Mouse (Mus musculus): ENCODE data around the gene Htr7. TPM values are rescaled to one million over a fixed set of nuclear protein-coding genes. Genes with fewer than 3 reads are reported as not detected.

The Htr7 gene
- polyA plus RNA-seq, 1 experiment from 2014 or later = not detected

DNA sequence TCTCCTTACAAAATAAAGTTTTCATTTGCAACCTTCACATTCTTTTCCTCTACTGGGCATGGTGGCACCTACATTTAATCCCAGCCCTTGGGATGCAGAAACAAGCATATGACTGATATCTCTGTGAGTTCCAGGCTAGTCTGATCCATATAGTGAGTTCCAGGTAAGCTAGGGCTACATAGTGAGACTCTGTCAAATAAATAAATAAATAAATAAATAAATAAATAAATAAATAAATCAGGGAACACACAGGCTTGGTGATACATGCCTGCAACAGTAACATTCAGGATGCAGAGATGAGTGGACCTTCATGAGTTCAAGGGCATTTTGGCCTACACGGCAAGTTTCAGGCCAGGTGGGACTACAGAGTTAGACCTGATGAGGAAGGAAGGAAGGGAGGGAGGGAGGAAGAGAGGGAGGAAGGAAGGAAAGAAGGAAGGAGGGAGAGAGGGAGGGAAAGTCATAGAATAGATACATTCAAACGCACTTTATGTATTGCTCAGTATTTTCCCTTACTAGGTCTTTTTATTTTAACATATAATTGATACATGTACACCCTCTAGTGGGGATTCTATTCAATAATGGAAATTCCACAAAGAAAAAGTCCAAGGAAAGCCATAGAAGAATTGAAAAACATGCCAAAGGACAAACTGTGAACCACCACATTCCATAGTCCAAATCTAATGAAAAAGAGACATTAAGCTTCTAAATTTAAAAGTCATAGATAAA lies 5.7 kb upstream of the Htr7 start:
- Histone ChIP-seq H3K4me3 (ENCODE audit: low read depth, low read length) (no peak overlapping the region), H3K4me2 (ENCODE audit: low read depth, low read length) (no peak overlapping the region), H3K36me3 (ENCODE audit: control insufficient read depth, insufficient read depth) (no peaks in the 10 kb centered on the region), H3K4me1 (ENCODE audit: control insufficient read depth, low read depth, low read length) (no peaks in the 10 kb centered on the region), H3K27me3 (ENCODE audit: control insufficient read depth, insufficient read depth, low read depth, low read length) (peaks cover 8% of the 10 kb centered on the region), H3K27ac (ENCODE audit: low read length) (no peak overlapping the region), H3K9me3 (replicated peaks; ENCODE audit: control insufficient read depth, low read length) (no peaks in the 10 kb centered on the region), H3K9ac (ENCODE audit: low read depth, low read length) (no peak overlapping the region)
- ATAC-seq (ENCODE audit: low read depth) = no peak
- 55% methylated on average over 2 of the region's 2 CpGs for WGBS (ENCODE audit: insufficient replicate concordance)

DNA sequence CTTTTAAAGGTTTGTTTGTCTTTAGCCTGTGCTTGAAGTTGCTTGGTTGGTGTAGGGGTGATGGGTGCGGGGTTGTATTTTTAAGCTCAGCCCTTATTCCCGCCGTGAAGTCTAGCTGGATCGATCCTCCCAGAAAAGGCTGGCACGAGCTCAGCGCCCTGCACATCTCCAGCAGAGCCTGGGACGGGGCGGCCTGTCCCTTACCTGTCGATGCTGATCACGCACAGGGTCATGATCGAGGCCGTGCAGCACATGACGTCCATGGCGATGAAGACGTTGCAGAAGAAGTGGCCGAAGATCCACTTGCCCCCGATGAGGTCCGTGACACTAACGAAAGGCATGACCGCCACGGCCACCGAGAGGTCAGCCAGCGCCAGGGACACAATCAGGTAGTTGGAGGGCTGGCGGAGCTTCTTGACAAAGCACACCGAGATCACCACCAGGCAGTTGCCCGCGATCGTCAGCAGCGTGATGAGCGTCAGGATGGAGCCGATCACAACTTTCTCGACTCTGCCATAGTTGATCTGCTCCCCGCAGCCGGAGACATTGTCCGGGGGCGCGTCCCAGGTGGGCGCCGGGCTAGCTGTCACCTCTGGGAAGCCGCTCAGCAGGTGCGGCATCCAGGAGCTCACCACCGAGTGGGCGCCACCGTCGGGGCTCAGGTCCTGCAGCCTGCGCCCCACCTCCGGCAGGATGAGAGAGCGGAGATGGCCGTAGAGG lies 645 bp downstream of the Htr7 start:
- H3K9ac ChIP-seq (ENCODE audit: low read depth, low read length) = no peak overlapping the region
- H3K4me1 ChIP-seq (ENCODE audit: control insufficient read depth, low read depth, low read length) = no peaks in the 10 kb centered on the region
- 7% methylated on average over 49 of the region's 49 CpGs for WGBS (ENCODE audit: insufficient replicate concordance)
- H3K36me3 ChIP-seq (ENCODE audit: control insufficient read depth, insufficient read depth) = no peaks in the 10 kb centered on the region
- ATAC-seq (ENCODE audit: low read depth) = no peak
- H3K27me3 ChIP-seq (ENCODE audit: control insufficient read depth, insufficient read depth, low read depth, low read length) = peaks cover 42% of the 10 kb centered on the region
- peak overlapping the region; percentile 65 for H3K4me2 ChIP-seq (ENCODE audit: low read depth, low read length)
- H3K27ac ChIP-seq (ENCODE audit: low read length) = no peak overlapping the region
- H3K4me3 ChIP-seq (ENCODE audit: low read depth, low read length) = peak overlapping the region; percentile 46
- no peaks in the 10 kb centered on the region for H3K9me3 ChIP-seq (replicated peaks; ENCODE audit: control insufficient read depth, low read length)

DNA sequence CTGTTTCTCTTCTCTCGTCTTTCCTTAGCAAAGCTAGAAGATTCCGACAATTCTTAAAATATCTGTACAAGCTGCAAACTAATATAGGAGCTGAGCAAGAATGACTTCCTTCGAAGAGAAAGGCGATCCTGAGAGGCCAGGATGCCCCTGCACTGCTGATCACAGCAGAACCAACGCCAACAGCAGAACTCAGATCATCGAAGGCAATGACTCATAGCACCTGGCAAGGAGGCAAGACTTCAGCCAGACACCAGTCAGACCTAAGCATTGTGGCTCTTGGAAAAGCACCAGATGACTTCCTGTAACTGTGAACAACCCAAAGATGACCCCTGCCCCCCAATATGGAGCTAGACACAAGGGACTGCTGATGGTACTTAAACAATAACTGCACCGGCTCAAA lies 11.3 kb downstream of the Htr7 start:
- Histone ChIP-seq H3K27me3 (ENCODE audit: control insufficient read depth, insufficient read depth, low read depth, low read length) (no peaks in the 10 kb centered on the region), H3K9me3 (replicated peaks; ENCODE audit: control insufficient read depth, low read length) (no peaks in the 10 kb centered on the region), H3K9ac (ENCODE audit: low read depth, low read length) (no peak overlapping the region), H3K36me3 (ENCODE audit: control insufficient read depth, insufficient read depth) (no peaks in the 10 kb centered on the region), H3K27ac (ENCODE audit: low read length) (no peak overlapping the region), H3K4me3 (ENCODE audit: low read depth, low read length) (no peak overlapping the region), H3K4me2 (ENCODE audit: low read depth, low read length) (no peak overlapping the region), H3K4me1 (ENCODE audit: control insufficient read depth, low read depth, low read length) (no peaks in the 10 kb centered on the region)
- 61% methylated on average over 7 of the region's 7 CpGs for WGBS (ENCODE audit: insufficient replicate concordance)
- no peak for ATAC-seq (ENCODE audit: low read depth)

DNA sequence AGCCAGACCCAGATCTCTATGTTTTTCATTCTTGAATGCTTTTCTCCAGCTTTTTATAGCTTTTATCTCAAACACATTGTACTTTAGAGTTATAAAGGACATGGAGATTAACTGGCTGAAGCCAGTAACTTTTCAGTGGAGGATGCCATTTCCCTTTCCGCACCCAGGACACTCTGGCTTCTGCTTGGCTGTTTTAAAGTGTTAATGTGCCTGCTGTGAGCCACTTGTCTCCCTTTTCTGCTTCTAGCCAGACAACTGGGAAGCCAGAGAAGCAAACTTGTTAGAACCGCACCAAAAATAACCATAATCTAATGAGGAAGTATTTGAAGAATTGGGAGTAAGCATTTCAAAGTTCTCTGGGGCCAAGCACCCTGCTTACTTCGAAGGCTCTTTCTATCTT lies 42.5 kb downstream of the Htr7 start:
- Histone ChIP-seq H3K27ac (ENCODE audit: low read length) (no peak overlapping the region), H3K4me2 (ENCODE audit: low read depth, low read length) (no peak overlapping the region), H3K4me3 (ENCODE audit: low read depth, low read length) (no peak overlapping the region), H3K27me3 (ENCODE audit: control insufficient read depth, insufficient read depth, low read depth, low read length) (no peaks in the 10 kb centered on the region), H3K9ac (ENCODE audit: low read depth, low read length) (no peak overlapping the region), H3K36me3 (ENCODE audit: control insufficient read depth, insufficient read depth) (no peaks in the 10 kb centered on the region), H3K4me1 (ENCODE audit: control insufficient read depth, low read depth, low read length) (no peaks in the 10 kb centered on the region), H3K9me3 (replicated peaks; ENCODE audit: control insufficient read depth, low read length) (no peaks in the 10 kb centered on the region)
- no peak for ATAC-seq (ENCODE audit: low read depth)
- WGBS (ENCODE audit: insufficient replicate concordance) = 30% methylated on average over 3 of the region's 3 CpGs

DNA sequence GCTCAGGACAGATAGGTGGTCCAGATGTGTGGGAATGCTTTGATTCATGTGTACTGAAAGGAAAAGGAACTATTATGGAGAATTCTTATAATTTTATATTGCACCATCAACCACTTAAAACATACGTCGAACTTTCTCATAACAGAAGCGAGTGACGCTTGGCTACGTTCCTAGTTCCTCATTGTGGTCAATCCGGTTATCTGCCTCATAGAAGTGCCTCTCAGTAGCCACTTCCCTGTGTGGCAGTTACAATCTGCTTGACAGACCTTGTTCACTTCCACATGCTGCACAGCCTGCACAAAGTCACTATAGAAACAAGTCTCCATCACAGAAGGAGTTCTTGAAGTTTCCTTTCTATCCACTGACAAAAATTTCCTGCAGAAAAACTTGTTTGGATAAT lies 51.0 kb downstream of the Htr7 start:
- no peaks in the 10 kb centered on the region for H3K4me1 ChIP-seq (ENCODE audit: control insufficient read depth, low read depth, low read length)
- H3K27ac ChIP-seq (ENCODE audit: low read length) = no peak overlapping the region
- H3K9me3 ChIP-seq (replicated peaks; ENCODE audit: control insufficient read depth, low read length) = no peaks in the 10 kb centered on the region
- no peak for ATAC-seq (ENCODE audit: low read depth)
- no peak overlapping the region for H3K9ac ChIP-seq (ENCODE audit: low read depth, low read length)
- no peaks in the 10 kb centered on the region for H3K27me3 ChIP-seq (ENCODE audit: control insufficient read depth, insufficient read depth, low read depth, low read length)
- no peak overlapping the region for H3K4me2 ChIP-seq (ENCODE audit: low read depth, low read length)
- 9% methylated on average over 6 of the region's 6 CpGs for WGBS (ENCODE audit: insufficient replicate concordance)
- no peaks in the 10 kb centered on the region for H3K36me3 ChIP-seq (ENCODE audit: control insufficient read depth, insufficient read depth)
- H3K4me3 ChIP-seq (ENCODE audit: low read depth, low read length) = no peak overlapping the region

DNA sequence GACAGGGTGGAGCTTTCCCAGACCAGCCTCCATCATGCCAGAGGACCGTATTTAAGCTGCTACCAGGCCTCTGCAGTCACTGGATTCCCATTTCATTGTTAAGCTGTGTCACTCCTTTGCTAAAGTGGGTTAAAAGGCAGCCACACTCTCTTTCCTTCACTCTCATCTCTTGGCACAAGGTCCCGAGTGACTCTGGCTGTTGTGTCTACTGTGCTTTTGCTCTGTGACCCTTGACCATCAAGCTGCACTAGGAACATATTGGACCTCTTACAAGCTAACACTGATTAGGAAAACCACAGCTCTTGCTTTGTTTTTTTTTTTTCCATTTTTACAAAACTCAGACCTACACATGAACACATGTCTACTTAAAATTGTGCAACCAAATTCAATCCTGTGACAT lies 52.3 kb downstream of the Htr7 start:
- Histone ChIP-seq H3K4me1 (ENCODE audit: control insufficient read depth, low read depth, low read length) (no peaks in the 10 kb centered on the region), H3K9me3 (replicated peaks; ENCODE audit: control insufficient read depth, low read length) (no peaks in the 10 kb centered on the region), H3K4me2 (ENCODE audit: low read depth, low read length) (no peak overlapping the region), H3K36me3 (ENCODE audit: control insufficient read depth, insufficient read depth) (no peaks in the 10 kb centered on the region), H3K27ac (ENCODE audit: low read length) (no peak overlapping the region), H3K27me3 (ENCODE audit: control insufficient read depth, insufficient read depth, low read depth, low read length) (no peaks in the 10 kb centered on the region), H3K4me3 (ENCODE audit: low read depth, low read length) (no peak overlapping the region), H3K9ac (ENCODE audit: low read depth, low read length) (no peak overlapping the region)
- no peak for ATAC-seq (ENCODE audit: low read depth)
- WGBS (ENCODE audit: insufficient replicate concordance) = 47% methylated on average over 2 of the region's 2 CpGs

DNA sequence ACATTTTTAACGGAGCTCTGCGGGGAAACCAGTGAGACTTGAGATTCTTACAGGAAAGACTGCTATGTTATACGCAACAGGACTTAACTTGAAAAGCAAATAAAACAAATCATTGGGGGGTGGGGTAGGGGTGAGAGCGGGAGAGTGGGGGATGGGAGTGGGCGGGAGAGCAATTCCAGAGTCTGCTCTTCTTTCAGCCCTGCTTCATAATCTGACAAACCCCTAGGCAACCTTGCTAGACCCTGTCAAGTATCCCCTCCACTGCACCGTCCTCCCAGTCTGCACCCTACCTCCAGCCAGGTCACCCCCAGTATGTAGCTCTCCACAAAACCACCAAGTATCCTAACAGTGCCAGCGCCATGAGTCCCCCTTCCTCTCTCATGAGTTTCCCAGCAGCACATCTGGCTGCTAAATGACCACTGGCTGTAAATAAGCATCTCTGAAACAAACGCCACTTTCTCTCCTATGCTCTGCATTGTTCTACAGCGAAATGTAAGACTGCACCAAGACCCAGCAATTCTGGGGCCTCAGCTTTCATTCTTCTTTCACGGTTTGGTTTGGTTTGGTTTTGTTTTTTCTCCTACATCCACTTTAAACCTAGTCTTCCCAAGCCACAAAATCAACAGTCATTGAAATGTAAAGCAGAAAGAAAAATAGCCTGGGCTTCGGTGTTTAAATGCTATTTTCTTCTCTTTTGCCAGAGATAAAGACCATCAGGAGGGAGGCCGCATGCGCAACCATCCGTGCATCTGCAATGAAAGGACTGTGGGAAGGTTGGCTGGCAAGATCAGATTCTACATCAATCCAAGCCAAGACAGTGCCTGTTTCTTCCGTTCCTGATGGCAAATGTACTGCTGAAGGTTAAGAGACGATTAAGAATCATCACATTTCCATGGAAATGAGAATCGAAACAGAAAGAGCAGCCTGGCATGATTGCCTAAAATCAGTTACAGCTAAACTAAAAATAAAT lies 54.5 kb downstream of the Htr7 start:
- H3K27me3 ChIP-seq (ENCODE audit: control insufficient read depth, insufficient read depth, low read depth, low read length) = no peaks in the 10 kb centered on the region
- no peaks in the 10 kb centered on the region for H3K9me3 ChIP-seq (replicated peaks; ENCODE audit: control insufficient read depth, low read length)
- no peaks in the 10 kb centered on the region for H3K4me1 ChIP-seq (ENCODE audit: control insufficient read depth, low read depth, low read length)
- H3K9ac ChIP-seq (ENCODE audit: low read depth, low read length) = no peak overlapping the region
- H3K4me3 ChIP-seq (ENCODE audit: low read depth, low read length) = no peak overlapping the region
- H3K36me3 ChIP-seq (ENCODE audit: control insufficient read depth, insufficient read depth) = no peaks in the 10 kb centered on the region
- no peak overlapping the region for H3K27ac ChIP-seq (ENCODE audit: low read length)
- ATAC-seq (ENCODE audit: low read depth) = no peak
- WGBS (ENCODE audit: insufficient replicate concordance) = 59% methylated on average over 17 of the region's 17 CpGs
- H3K4me2 ChIP-seq (ENCODE audit: low read depth, low read length) = no peak overlapping the region

DNA sequence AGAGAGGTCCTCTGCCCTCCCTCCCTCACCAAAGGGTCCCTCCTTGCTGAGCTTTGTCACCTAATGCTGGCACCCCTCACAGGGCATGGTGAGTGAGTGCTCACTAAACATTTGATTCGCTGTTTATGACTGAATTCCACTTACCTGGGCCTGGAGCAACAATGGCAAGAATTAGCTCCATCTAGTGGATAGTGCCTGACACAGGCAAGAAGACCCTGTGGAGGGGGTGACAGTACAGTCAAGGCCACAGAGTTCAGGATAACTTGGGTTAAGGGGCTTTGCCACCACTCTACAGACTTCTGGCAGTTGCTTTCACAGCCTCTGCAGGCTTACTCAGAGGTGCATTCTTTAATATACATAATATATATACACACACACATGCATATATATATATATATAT lies 55.8 kb downstream of the Htr7 start:
- Histone ChIP-seq H3K36me3 (ENCODE audit: control insufficient read depth, insufficient read depth) (no peaks in the 10 kb centered on the region), H3K4me1 (ENCODE audit: control insufficient read depth, low read depth, low read length) (no peaks in the 10 kb centered on the region), H3K9ac (ENCODE audit: low read depth, low read length) (no peak overlapping the region), H3K27me3 (ENCODE audit: control insufficient read depth, insufficient read depth, low read depth, low read length) (no peaks in the 10 kb centered on the region), H3K9me3 (replicated peaks; ENCODE audit: control insufficient read depth, low read length) (no peaks in the 10 kb centered on the region), H3K4me3 (ENCODE audit: low read depth, low read length) (no peak overlapping the region), H3K27ac (ENCODE audit: low read length) (no peak overlapping the region), H3K4me2 (ENCODE audit: low read depth, low read length) (no peak overlapping the region)
- WGBS (ENCODE audit: insufficient replicate concordance) = 38% methylated on average over 1 of the region's 1 CpGs
- no peak for ATAC-seq (ENCODE audit: low read depth)

Data from liver, embryonic 16.5 days (tissue).